Mouse (Mus musculus) spleen, embryonic (tissue): ENCODE data around the gene Lix1l.

Source experiments
- CTCF ChIA-PET: fragments of 350-600 bp; sonication (Branson Sonifier 250); formaldehyde crosslinking; loops from one replicate; lab custom pipeline; 2022; lab: Charles Lee

Lix1l gene

DNA sequence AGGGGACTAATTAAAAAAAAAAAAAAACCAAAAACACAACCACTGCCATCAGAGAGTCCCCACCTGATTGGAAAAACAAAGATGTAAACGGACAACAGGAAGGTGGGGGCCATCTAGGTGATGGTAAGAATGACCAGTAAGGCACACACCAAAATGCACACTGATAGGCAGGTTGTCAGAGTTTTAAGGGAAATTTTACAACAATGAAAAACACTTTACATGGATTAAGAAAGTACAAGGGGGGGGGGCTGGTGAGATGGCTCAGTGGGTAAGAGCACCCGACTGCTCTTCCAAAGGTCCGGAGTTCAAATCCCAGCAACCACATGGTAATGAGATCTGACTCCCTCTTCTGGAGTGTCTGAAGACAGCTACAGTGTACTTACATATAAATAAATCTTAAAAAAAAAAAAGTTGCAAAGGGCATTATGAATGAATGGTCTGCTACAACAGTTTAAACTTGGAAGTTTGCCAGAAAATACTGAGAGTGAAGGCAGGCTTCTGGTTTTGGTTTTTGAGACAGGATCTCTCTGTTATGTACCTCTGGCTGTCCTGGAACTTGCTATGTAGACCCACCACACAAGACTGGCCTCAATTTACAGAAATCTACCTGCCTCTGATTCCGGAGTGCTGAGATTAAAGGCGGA, 67.6 kb downstream of the Lix1l start:
- CTCF ChIA-PET = no interaction called here

DNA sequence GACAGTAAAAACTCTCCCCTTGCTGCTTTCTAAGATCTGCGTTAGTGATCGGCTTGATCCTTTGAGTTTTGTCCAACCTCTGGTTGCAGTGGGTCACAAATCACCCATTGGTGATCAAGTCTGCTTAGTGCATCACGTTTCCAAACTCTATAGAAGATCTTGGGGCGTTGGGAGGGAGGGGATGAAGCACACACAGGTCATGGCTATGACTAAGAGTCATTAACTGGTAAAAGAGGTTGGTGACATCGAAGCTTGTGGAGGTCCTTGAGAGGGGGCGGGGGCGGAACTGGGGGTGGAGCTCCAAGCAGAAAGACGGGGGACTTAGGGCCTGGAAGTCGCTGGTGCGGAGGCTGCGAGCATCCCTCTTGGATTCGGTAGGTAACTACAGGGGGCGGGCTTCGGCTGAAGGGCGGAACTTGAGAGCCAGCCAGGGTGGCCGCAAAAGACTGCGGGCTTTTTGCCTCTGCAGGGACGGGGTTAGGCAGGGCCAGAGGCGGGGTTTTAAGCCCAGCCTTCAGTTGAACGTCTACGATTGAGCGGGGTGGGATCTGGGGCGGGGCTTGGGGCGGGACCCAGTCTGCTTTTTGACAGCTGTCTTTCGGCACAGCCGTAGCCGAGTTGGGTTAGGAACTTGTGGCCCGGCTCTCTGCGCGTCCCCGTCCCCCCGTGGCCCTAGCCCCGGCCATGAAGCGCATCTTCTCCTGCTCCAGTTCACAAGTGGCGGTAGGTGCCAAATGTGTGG, 68.9 kb downstream of the Lix1l start, which contains the start of gene Ankrd35:
Gene Ankrd35, plus strand, starts transcription at position 405 of the 742 bp plus-strand sequence.
- CTCF ChIA-PET = interaction anchor here (0.6 kb wide), 1 partner anchor 1990 kb away, joined by 3 read pairs; no protein-coding TSS in a partner anchor

DNA sequence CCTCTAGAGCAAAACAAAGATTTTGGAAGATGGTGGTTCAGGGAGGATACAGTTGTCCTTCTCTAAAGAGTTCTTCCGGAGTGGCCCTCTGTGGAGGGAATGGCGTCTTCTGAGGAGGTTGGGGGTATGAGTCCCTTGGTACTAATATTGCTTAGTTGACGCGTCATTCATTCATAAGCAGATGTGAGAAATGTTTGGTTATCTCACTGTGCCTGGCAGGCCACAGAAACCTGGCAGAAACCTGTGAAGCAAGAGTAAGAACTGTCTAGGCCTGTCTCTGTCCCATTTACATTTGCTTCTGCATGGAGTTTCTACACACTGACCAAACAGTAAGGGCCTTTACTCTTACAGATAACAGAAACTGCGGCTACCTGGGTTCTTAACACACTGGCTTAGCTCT, 70.6 kb downstream of the Lix1l start:
- CTCF ChIA-PET = interaction anchor here (0.7 kb wide), 1 partner anchor 1496 kb away, joined by 3 read pairs; no protein-coding TSS in a partner anchor

DNA sequence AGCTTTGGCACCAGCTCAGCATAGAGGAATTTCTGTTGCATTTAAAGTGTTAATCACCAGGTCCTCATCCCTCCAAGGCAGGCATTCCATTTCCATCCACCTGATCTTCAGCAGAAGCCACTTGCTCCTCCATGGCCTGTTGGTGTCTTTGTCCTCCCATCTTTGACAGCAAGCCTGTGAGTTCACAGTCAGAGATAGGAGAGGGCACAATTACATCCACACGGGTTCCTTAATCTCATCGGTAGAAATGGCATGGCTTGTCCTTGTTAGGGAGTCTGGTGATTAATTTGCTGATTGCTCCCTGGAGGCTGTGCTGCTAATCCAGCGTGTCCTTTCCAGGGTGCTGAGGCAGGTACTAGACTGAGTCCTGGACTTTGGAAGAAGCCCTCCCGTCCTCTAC, 72.6 kb downstream of the Lix1l start:
- CTCF ChIA-PET = no interaction called here

DNA sequence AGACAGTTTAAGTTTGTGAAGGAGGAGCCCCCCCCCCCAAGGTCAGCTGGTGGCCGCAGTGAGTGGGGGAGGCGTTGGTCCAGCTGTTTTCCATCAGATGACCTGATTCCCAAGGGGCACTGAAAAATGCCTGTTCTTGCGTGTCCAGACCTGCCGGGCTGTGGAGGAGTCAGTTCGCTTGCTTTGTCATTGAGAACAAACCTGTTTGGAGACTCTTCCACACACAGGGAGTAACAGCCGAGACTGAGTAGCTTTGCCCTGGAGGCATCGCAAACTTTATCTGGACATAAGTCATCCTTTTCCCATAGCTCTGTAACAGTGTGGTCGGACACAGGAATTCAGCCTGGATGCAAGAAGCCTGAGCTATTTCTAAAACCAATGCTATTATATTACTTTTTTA, 73.5 kb downstream of the Lix1l start:
- CTCF ChIA-PET = no interaction called here

DNA sequence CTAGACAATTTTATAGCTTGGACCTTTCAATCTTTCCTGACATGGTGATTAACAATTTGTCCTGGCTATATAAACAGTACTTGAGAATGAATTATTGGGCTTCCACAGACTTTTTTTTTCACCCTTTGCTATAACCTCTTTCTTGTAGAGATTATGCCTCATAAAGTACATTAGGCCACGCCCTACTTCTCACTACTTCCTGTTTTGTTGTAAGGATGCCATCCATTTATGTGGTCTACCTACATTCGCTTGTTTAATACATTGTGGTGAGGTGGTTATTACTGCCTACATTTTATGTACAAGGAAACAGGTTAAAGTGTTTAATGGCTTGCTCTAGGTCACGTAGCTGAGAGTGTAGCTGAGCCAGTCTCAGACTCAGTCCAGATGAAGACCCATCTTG, 74.2 kb downstream of the Lix1l start:
- CTCF ChIA-PET = interaction anchor here (0.8 kb wide), 1 partner anchor 1018 kb away, joined by 5 read pairs; no protein-coding TSS in a partner anchor

DNA sequence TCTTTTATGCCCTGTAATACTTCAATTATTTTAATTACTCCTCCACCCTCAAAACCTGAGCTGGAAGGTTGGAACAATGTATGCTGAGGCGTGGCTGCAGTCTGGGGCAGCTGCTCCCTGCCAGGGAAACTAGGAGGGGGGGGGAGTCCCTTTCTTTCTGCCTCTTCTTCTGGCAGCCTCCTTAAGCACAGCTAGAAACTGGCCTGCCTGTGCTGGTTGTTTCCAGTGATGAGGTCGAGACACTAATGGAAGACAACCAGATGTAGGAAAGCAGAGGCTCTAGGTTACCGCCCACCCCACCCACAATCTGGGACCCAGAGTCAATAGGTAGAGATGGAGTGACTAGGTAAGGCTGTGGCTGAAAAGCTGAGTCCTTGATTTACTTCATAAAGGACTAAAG, 74.7 kb downstream of the Lix1l start:
- CTCF ChIA-PET = no interaction called here
